ENCODE assay signal across 13 mouse cellular contexts in the genomic region with DNA sequence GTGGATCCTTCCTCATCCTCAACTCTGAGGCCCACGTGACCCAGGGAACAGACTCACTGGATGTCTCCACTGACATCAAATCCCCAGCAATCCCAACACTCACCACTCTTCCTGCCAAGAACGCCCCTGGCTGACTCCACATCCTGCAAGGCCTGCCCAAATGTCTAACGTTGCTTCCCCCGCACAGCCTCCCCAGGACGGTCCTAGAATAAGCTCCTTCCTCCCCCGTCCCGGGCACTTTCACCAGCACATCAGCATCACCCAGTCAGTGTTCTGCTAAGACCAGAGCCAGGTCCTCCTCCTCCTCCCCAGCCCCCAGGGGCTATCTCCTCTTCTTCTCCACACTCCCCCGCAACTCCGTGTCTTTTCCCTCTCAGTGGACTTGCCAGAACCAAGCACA.
DNase-seq lines count a peak whose midpoint lies in the region; ATAC-seq and TF ChIP-seq lines count a peak whose summit lies in the region.
"Had no signal": no experiment of that assay in that cellular context is flagged by ENCODE, and none has a peak within 500 bp of the region (broad histone marks: within the 10 kb centered on the region; RNA-seq: fewer than 3 reads in every experiment).

No protein-coding gene starts in this region.

- no peak for TF ChIP-seq CTCF in gastrocnemius, adult 2 months (IDR thresholded peaks at IDR 0.05)
- TF ChIP-seq CTCF in heart, postnatal 0 days (IDR thresholded peaks at IDR 0.05; ENCODE audit: low read depth) = no peak

- no peaks in the 10 kb centered on the region for H3K27me3 ChIP-seq in liver, embryonic 11.5 days (replicated peaks; ENCODE audit: control insufficient read depth, insufficient read depth, low read length)
- H3K27me3 ChIP-seq in heart, postnatal 0 days (ENCODE audit: control insufficient read depth, insufficient read depth, low read length) = 0 out of 2 replicates have a peak, but pooled peaks cover 4% of the 10 kb centered on the region
- no peaks in the 10 kb centered on the region for H3K27me3 ChIP-seq in midbrain, embryonic 13.5 days
- H3K27me3 ChIP-seq: embryonic facial prominence, embryonic 13.5 days; forebrain, embryonic 15.5 days; liver, embryonic 13.5 days had no signal

- H3K4me2 ChIP-seq in liver, embryonic 11.5 days = no peak overlapping the region
- H3K4me2 ChIP-seq in heart, postnatal 0 days (ENCODE audit: low read depth, low read length) = no peak overlapping the region
- no peak overlapping the region for H3K4me2 ChIP-seq in midbrain, embryonic 13.5 days (replicated peaks)
- H3K4me2 ChIP-seq: embryonic facial prominence, embryonic 13.5 days; forebrain, embryonic 15.5 days; liver, embryonic 13.5 days had no signal

- WGBS in liver, embryonic 11.5 days = 71% methylated on average over 9 of the region's 9 CpGs
- 50% methylated on average over 9 of the region's 9 CpGs for WGBS in heart, postnatal 0 days
- 84% methylated on average over 9 of the region's 9 CpGs for WGBS in midbrain, embryonic 13.5 days

- TF ChIP-seq EP300 in heart, postnatal 0 days (IDR thresholded peaks at IDR 0.05; ENCODE audit: low read depth) = no peak

- no peaks in the 10 kb centered on the region for H3K9me3 ChIP-seq in liver, embryonic 11.5 days (ENCODE audit: control insufficient read depth, low read length)
- H3K9me3 ChIP-seq in heart, postnatal 0 days (replicated peaks; ENCODE audit: control insufficient read depth, low read length) = no peaks in the 10 kb centered on the region
- H3K9me3 ChIP-seq in midbrain, embryonic 13.5 days = no peaks in the 10 kb centered on the region
- H3K9me3 ChIP-seq: embryonic facial prominence, embryonic 13.5 days; forebrain, embryonic 15.5 days; liver, embryonic 13.5 days had no signal

- no peaks in the 10 kb centered on the region for H3K4me1 ChIP-seq in liver, embryonic 11.5 days (replicated peaks; ENCODE audit: control insufficient read depth, insufficient read depth, low read length)
- no peaks in the 10 kb centered on the region; the same call in 1 of the 2 replicates for H3K4me1 ChIP-seq in heart, postnatal 0 days (ENCODE audit: control insufficient read depth, insufficient read depth)
- H3K4me1 ChIP-seq in midbrain, embryonic 13.5 days (replicated peaks) = peaks cover 11% of the 10 kb centered on the region
- H3K4me1 ChIP-seq: forebrain, embryonic 15.5 days; liver, embryonic 13.5 days had no signal

- H3K9ac ChIP-seq in liver, embryonic 11.5 days (ENCODE audit: low read depth, low read length) = no peak overlapping the region
- no peak overlapping the region for H3K9ac ChIP-seq in heart, postnatal 0 days (replicated peaks; ENCODE audit: low read depth, low read length)
- no peak overlapping the region for H3K9ac ChIP-seq in midbrain, embryonic 13.5 days (replicated peaks)
- H3K9ac ChIP-seq: forebrain, embryonic 15.5 days; liver, embryonic 13.5 days had no signal

- no peaks in the 10 kb centered on the region for H3K36me3 ChIP-seq in liver, embryonic 11.5 days (ENCODE audit: control insufficient read depth, insufficient read depth, low read length)
- no peaks in the 10 kb centered on the region for H3K36me3 ChIP-seq in heart, postnatal 0 days (replicated peaks; ENCODE audit: control insufficient read depth, insufficient read depth, low read length)
- no peaks in the 10 kb centered on the region for H3K36me3 ChIP-seq in midbrain, embryonic 13.5 days
- H3K36me3 ChIP-seq: embryonic facial prominence, embryonic 13.5 days; forebrain, embryonic 15.5 days; liver, embryonic 13.5 days had no signal

- no peak overlapping the region for H3K4me3 ChIP-seq in gastrocnemius, adult 2 months
- no peak overlapping the region for H3K4me3 ChIP-seq in liver, embryonic 11.5 days (ENCODE audit: low read depth, low read length)
- H3K4me3 ChIP-seq in heart, postnatal 0 days (ENCODE audit: low read depth, low read length) = no peak overlapping the region
- H3K4me3 ChIP-seq in midbrain, embryonic 13.5 days (replicated peaks) = no peak overlapping the region
- H3K4me3 ChIP-seq: embryonic facial prominence, embryonic 13.5 days; forebrain, embryonic 15.5 days; heart, adult 2 months; liver, embryonic 13.5 days had no signal

- H3K27ac ChIP-seq in gastrocnemius, adult 2 months = no peak overlapping the region
- H3K27ac ChIP-seq in liver, embryonic 11.5 days (ENCODE audit: low read depth, low read length) = no peak overlapping the region
- H3K27ac ChIP-seq in heart, postnatal 0 days (ENCODE audit: low read depth) = no peak overlapping the region
- H3K27ac ChIP-seq in midbrain, embryonic 13.5 days = no peak overlapping the region
- H3K27ac ChIP-seq: forebrain, embryonic 15.5 days; heart, adult 2 months; liver, embryonic 13.5 days had no signal

- intact Hi-C loops in gastrocnemius, adult 2 months (cut with DNase I) = no loop called here

- peak; percentile 12 for DNase-seq in gastrocnemius, adult 18-20 months (ENCODE audit: low spot score)
- DNase-seq in gastrocnemius, adult 2 months = no peak
- peak; percentile 18 for DNase-seq in liver
- no peak for DNase-seq in liver, embryonic 11.5 days (ENCODE audit: low spot score)
- DNase-seq in heart, postnatal 0 days (ENCODE audit: low spot score) = no peak
- peak; percentile 55 for DNase-seq in ovary, adult 18-20 months (ENCODE audit: low spot score)
- no peak for DNase-seq in cerebellum, adult 11-12 months
- DNase-seq: cerebellum, adult 9-11 months; liver, embryonic 13.5 days had no signal

- ATAC-seq in liver, embryonic 11.5 days (replicated peaks; ENCODE audit: low FRiP score) = no peak
- peak; percentile 48; the same call in 1 of the 2 replicates for ATAC-seq in heart, postnatal 0 days (ENCODE audit: insufficient read depth, low read depth)
- ATAC-seq in midbrain, embryonic 13.5 days = no peak
- ATAC-seq: forebrain, embryonic 15.5 days had no signal

Comparison
In these comparisons a context has a peak if more than half of its experiments do, and no peak if none do; other contexts are left out.
1. DNase-seq: peak in gastrocnemius, adult 18-20 months (single experiment), liver (single experiment) and ovary, adult 18-20 months (single experiment); none in gastrocnemius, adult 2 months (single experiment), liver, embryonic 11.5 days (single experiment), heart, postnatal 0 days (single experiment) and cerebellum, adult 11-12 months (single experiment).